In genomic region chr5:111971193-111971592, GRCm38 (mm10) we compare ENCODE assay signal across 12 mouse cellular contexts.
A peak's percentile ranks its signal among the peaks of the same experiment; 100 is the strongest.
DNase-seq lines count a peak whose midpoint lies in the region.
"Had no signal": no experiment of that assay in that cellular context is flagged by ENCODE, and none has a peak within 500 bp of the region (broad histone marks: within the 10 kb centered on the region; RNA-seq: fewer than 3 reads in every experiment).

No protein-coding gene starts in this region.

- intact Hi-C loops in gastrocnemius, postnatal 14 days (cut with DNase I; ENCODE audit: low total_unique reads): no loop called here
- intact Hi-C loops in heart, postnatal 10 days (cut with DNase I): no loop called here
- intact Hi-C loops in heart, postnatal 14 days (cut with DNase I): no loop called here

- peak; percentile 41 for DNase-seq in adrenal gland, adult 2 months
- no peak for DNase-seq in adrenal gland, postnatal 4 days (ENCODE audit: low spot score in 2 of 2)
- DNase-seq in gastrocnemius, adult 18-20 months (ENCODE audit: low spot score): peak; percentile 6
- no peak for DNase-seq in gastrocnemius, postnatal 14 days
- DNase-seq in heart, postnatal 10 days: peak; percentile 8 to 10
- DNase-seq in heart, postnatal 14 days: no peak
- DNase-seq in urinary bladder, postnatal 10 days (ENCODE audit: low spot score): peak; percentile 1
- no peak for DNase-seq in urinary bladder, postnatal 14 days (ENCODE audit: low spot score)
- DNase-seq: B cell, adult 2 months; cerebellum, adult 18-20 months; gastrocnemius, postnatal 36 days; kidney, adult 11 months had no signal

Comparison
In these comparisons a context has a peak if more than half of its experiments do, and no peak if none do; other contexts are left out.
1. DNase-seq: peak in adrenal gland, adult 2 months (single experiment), gastrocnemius, adult 18-20 months (single experiment), heart, postnatal 10 days (2 of 2) and urinary bladder, postnatal 10 days (single experiment); none in adrenal gland, postnatal 4 days (0 of 2), gastrocnemius, postnatal 14 days (single experiment), heart, postnatal 14 days (0 of 2) and urinary bladder, postnatal 14 days (single experiment).